Mouse (Mus musculus) erythroblast, embryonic 14.5 days (primary cell): Measurements from ENCODE around the gene 1700001P01Rik. TPM values are rescaled to one million over a fixed set of nuclear protein-coding genes. Genes with fewer than 3 reads are reported as not detected.
A peak's percentile ranks its signal among the peaks of the same experiment; 100 is the strongest.

Experiments
- H3K27me3 ChIP-seq: 2 replicates; pipeline ENCODE4 v1.6.1; 2012; ENCODE audit warnings: inconsistent platforms; ENCODE audit not compliant: control insufficient read depth
- H3K36me3 ChIP-seq: 2 replicates; pipeline ENCODE4 v1.6.1; 2012; ENCODE audit warnings: mild to moderate bottlenecking, inconsistent platforms; ENCODE audit not compliant: control insufficient read depth
- H3K4me1 ChIP-seq: 2 replicates; pipeline ENCODE4 v1.6.1; 2012; ENCODE audit warnings: inconsistent platforms; ENCODE audit not compliant: control insufficient read depth
- H3K4me3 ChIP-seq: replicated peaks from 2 replicates; pipeline ENCODE3; 2012; ENCODE audit warnings: moderate library complexity, mild to moderate bottlenecking, inconsistent platforms
- H3K9me3 ChIP-seq: 2 replicates; pipeline ENCODE4 v1.6.1; 2012; ENCODE audit warnings: low read length, inconsistent platforms, mixed read lengths; ENCODE audit not compliant: control insufficient read depth
- GATA1 ChIP-seq: IDR thresholded peaks from 2 replicates; pipeline ENCODE4 v1.6.1; 2012; ENCODE audit warnings: low read length, inconsistent platforms, mixed read lengths
- TAL1 ChIP-seq: IDR thresholded peaks from 3 replicates; pipeline ENCODE4 v1.6.1; 2012; ENCODE audit warnings: low read length, inconsistent platforms, mixed read lengths
- polyA plus RNA-seq: library from polyadenylated mRNA; stranded (reverse); fragments of >175 nt; gene quantifications from 2 replicates; pipeline ENCODE4 v1.2.3, GENCODE M21; 2012

The 1700001P01Rik gene
- polyA plus RNA-seq, 1 experiment, result not detected

- no peak overlapping the region for H3K4me3 ChIP-seq
- peaks cover 17% of the 10 kb centered on the region for H3K4me1 ChIP-seq
- H3K9me3 ChIP-seq, result no peaks in the 10 kb centered on the region
- H3K27me3 ChIP-seq, result peaks cover 6% of the 10 kb centered on the region
- peaks cover 9% of the 10 kb centered on the region; the same call in 1 of the 2 replicates for H3K36me3 ChIP-seq
- no peak for TF ChIP-seq GATA1
- no peak for TF ChIP-seq TAL1
Observed at GRCm38 (mm10) chr11:97805662-97806612, 30.2 kb upstream of the 1700001P01Rik start.

- Histone ChIP-seq H3K36me3 (peaks cover 9% of the 10 kb centered on the region; the same call in 1 of the 2 replicates), H3K9me3 (no peaks in the 10 kb centered on the region), H3K4me3 (no peak overlapping the region), H3K27me3 (peaks cover 14% of the 10 kb centered on the region), H3K4me1 (peaks cover 20% of the 10 kb centered on the region)
- TF ChIP-seq TAL1 (no peak), GATA1 (no peak)
Observed at GRCm38 (mm10) chr11:97804841-97805661, 29.3 kb upstream of the 1700001P01Rik start.

GRCm38 (mm10) chr11:97803847-97804246 is 28.1 kb upstream of the 1700001P01Rik start:
- H3K36me3 ChIP-seq, result peaks cover 3% of the 10 kb centered on the region; the same call in 1 of the 2 replicates
- TF ChIP-seq GATA1 (no peak), TAL1 (no peak)
- H3K9me3 ChIP-seq, result no peaks in the 10 kb centered on the region
- no peak overlapping the region for H3K4me3 ChIP-seq
- H3K27me3 ChIP-seq, result peaks cover 26% of the 10 kb centered on the region
- peaks cover 30% of the 10 kb centered on the region for H3K4me1 ChIP-seq

- Histone ChIP-seq H3K9me3 (no peaks in the 10 kb centered on the region), H3K4me1 (peaks cover 42% of the 10 kb centered on the region), H3K27me3 (peaks cover 38% of the 10 kb centered on the region), H3K4me3 (no peak overlapping the region), H3K36me3 (no peaks in the 10 kb centered on the region; the same call in 1 of the 2 replicates)
- TF ChIP-seq TAL1 (no peak), GATA1 (no peak)
Observed at GRCm38 (mm10) chr11:97802495-97802894, 26.8 kb upstream of the 1700001P01Rik start.

- Histone ChIP-seq H3K4me1 (peaks cover 44% of the 10 kb centered on the region), H3K27me3 (peaks cover 38% of the 10 kb centered on the region), H3K9me3 (no peaks in the 10 kb centered on the region), H3K4me3 (no peak overlapping the region), H3K36me3 (no peaks in the 10 kb centered on the region; the same call in 1 of the 2 replicates)
- TF ChIP-seq GATA1 (no peak), TAL1 (no peak)
Observed at GRCm38 (mm10) chr11:97802194-97802470, 26.4 kb upstream of the 1700001P01Rik start.

GRCm38 (mm10) chr11:97801409-97802193 is 25.9 kb upstream of the 1700001P01Rik start:
- peaks cover 38% of the 10 kb centered on the region for H3K27me3 ChIP-seq
- H3K9me3 ChIP-seq, result no peaks in the 10 kb centered on the region
- H3K36me3 ChIP-seq, result no peaks in the 10 kb centered on the region; the same call in 1 of the 2 replicates
- TF ChIP-seq GATA1, result no peak
- no peak for TF ChIP-seq TAL1
- H3K4me3 ChIP-seq, result peak overlapping the region; percentile 74
- peaks cover 45% of the 10 kb centered on the region for H3K4me1 ChIP-seq

GRCm38 (mm10) chr11:97800691-97801408 is 25.1 kb upstream of the 1700001P01Rik start:
- Histone ChIP-seq H3K9me3 (no peaks in the 10 kb centered on the region), H3K4me3 (peak overlapping the region; percentile 74), H3K4me1 (peaks cover 45% of the 10 kb centered on the region), H3K27me3 (peaks cover 38% of the 10 kb centered on the region), H3K36me3 (no peaks in the 10 kb centered on the region)
- no peak for TF ChIP-seq GATA1
- no peak for TF ChIP-seq TAL1
